Mouse (Mus musculus): Measurements from ENCODE around the gene Rab15. TPM values are rescaled to one million over a fixed set of nuclear protein-coding genes. Genes with fewer than 3 reads are reported as not detected.

Gene Rab15
- polyA plus RNA-seq, 1 experiment, result 0.13 TPM

- H3K36me3 ChIP-seq (ENCODE audit: control insufficient read depth, insufficient read depth), result no peaks in the 10 kb centered on the region
- no peak overlapping the region for H3K4me2 ChIP-seq (ENCODE audit: low read depth)
- H3K27me3 ChIP-seq (ENCODE audit: control insufficient read depth, insufficient read depth, insufficient read length), result peaks cover 6% of the 10 kb centered on the region
- no peaks in the 10 kb centered on the region for H3K79me2 ChIP-seq (ENCODE audit: control insufficient read depth, insufficient read depth)
- TF ChIP-seq POLR2A (IDR thresholded peaks at IDR 0.05; ENCODE audit: insufficient read length, low read depth) (no peak), USF1 (IDR thresholded peaks at IDR 0.05; ENCODE audit: low read depth) (no peak), MYOD1 (IDR thresholded peaks at IDR 0.05; ENCODE audit: control insufficient read depth in 1 of 3, insufficient read length in 2 of 3, low read depth in 2 of 3) (no peak), REST (IDR thresholded peaks at IDR 0.05; ENCODE audit: insufficient read depth, insufficient read length) (no peak), POLR2AphosphoS2 (IDR thresholded peaks at IDR 0.05; ENCODE audit: insufficient read length, low read depth) (no peak), MYOG (IDR thresholded peaks at IDR 0.05; ENCODE audit: control insufficient read depth in 1 of 3, insufficient read depth in 1 of 3, insufficient read length in 2 of 3, low read depth in 2 of 3) (no peak), SRF (IDR thresholded peaks at IDR 0.05; ENCODE audit: control insufficient read depth, insufficient read length, low read depth) (no peak), MAX (IDR thresholded peaks at IDR 0.05; ENCODE audit: low read depth) (no peak), TCF12 (IDR thresholded peaks at IDR 0.05; ENCODE audit: insufficient read depth, poor library complexity, severe bottlenecking) (no peak), E2F4 (IDR thresholded peaks at IDR 0.05; ENCODE audit: insufficient read depth) (no peak), CEBPB (IDR thresholded peaks at IDR 0.05; ENCODE audit: insufficient read depth, poor library complexity, severe bottlenecking) (no peak), TCF3 (IDR thresholded peaks at IDR 0.05; ENCODE audit: insufficient read length, low read depth) (no peak)
- no peak overlapping the region for H3K4me3 ChIP-seq
- no peak overlapping the region for H3ac ChIP-seq (ENCODE audit: control insufficient read depth, insufficient read length)
Observed at GRCm38 (mm10) chr12:76816720-76817119, 6.0 kb downstream of the Rab15 start.

DNA sequence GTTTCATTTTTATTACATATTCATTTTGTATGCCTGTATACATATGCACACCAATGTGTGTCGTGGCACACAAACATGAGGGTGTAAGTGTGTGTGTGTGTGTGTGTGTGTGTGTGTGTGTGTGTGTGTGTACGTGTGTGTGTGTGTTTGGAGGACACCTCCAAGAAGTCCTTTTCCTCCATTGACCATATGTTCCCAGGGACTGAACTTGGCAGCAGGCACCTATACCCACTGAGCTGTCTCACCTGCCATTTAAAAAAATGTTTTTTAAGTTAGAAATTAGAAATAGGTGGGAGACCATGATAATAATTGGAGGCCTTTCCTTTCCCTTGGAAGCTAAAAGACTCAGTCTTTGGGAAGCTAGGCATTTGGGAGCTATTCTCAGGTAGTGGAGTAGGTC is 8.6 kb downstream of the Rab15 start:
- no peaks in the 10 kb centered on the region for H3K79me2 ChIP-seq (ENCODE audit: control insufficient read depth, insufficient read depth)
- no peak for TF ChIP-seq MYOD1 (IDR thresholded peaks at IDR 0.05; ENCODE audit: control insufficient read depth in 1 of 3, insufficient read length in 2 of 3, low read depth in 2 of 3)
- TF ChIP-seq POLR2A (IDR thresholded peaks at IDR 0.05; ENCODE audit: insufficient read length, low read depth), result no peak
- no peak for TF ChIP-seq CEBPB (IDR thresholded peaks at IDR 0.05; ENCODE audit: insufficient read depth, poor library complexity, severe bottlenecking)
- no peak for TF ChIP-seq POLR2AphosphoS2 (IDR thresholded peaks at IDR 0.05; ENCODE audit: insufficient read length, low read depth)
- TF ChIP-seq E2F4 (IDR thresholded peaks at IDR 0.05; ENCODE audit: insufficient read depth), result no peak
- no peak for TF ChIP-seq MAX (IDR thresholded peaks at IDR 0.05; ENCODE audit: low read depth)
- TF ChIP-seq MYOG (IDR thresholded peaks at IDR 0.05; ENCODE audit: control insufficient read depth in 1 of 3, insufficient read depth in 1 of 3, insufficient read length in 2 of 3, low read depth in 2 of 3), result no peak
- no peak for TF ChIP-seq REST (IDR thresholded peaks at IDR 0.05; ENCODE audit: insufficient read depth, insufficient read length)
- no peak for TF ChIP-seq USF1 (IDR thresholded peaks at IDR 0.05; ENCODE audit: low read depth)
- TF ChIP-seq TCF3 (IDR thresholded peaks at IDR 0.05; ENCODE audit: insufficient read length, low read depth), result no peak
- no peak for TF ChIP-seq TCF12 (IDR thresholded peaks at IDR 0.05; ENCODE audit: insufficient read depth, poor library complexity, severe bottlenecking)
- TF ChIP-seq SRF (IDR thresholded peaks at IDR 0.05; ENCODE audit: control insufficient read depth, insufficient read length, low read depth), result no peak
- peaks cover 11% of the 10 kb centered on the region for H3K27me3 ChIP-seq (ENCODE audit: control insufficient read depth, insufficient read depth, insufficient read length)
- no peak overlapping the region for H3K4me2 ChIP-seq (ENCODE audit: low read depth)
- no peak overlapping the region for H3ac ChIP-seq (ENCODE audit: control insufficient read depth, insufficient read length)
- no peaks in the 10 kb centered on the region for H3K36me3 ChIP-seq (ENCODE audit: control insufficient read depth, insufficient read depth)
- no peak overlapping the region for H3K4me3 ChIP-seq

- H3K36me3 ChIP-seq (ENCODE audit: control insufficient read depth, insufficient read depth), result no peaks in the 10 kb centered on the region
- no peaks in the 10 kb centered on the region for H3K79me2 ChIP-seq (ENCODE audit: control insufficient read depth, insufficient read depth)
- no peak for TF ChIP-seq MYOG (IDR thresholded peaks at IDR 0.05; ENCODE audit: control insufficient read depth in 1 of 3, insufficient read depth in 1 of 3, insufficient read length in 2 of 3, low read depth in 2 of 3)
- TF ChIP-seq TCF12 (IDR thresholded peaks at IDR 0.05; ENCODE audit: insufficient read depth, poor library complexity, severe bottlenecking), result no peak
- no peak for TF ChIP-seq USF1 (IDR thresholded peaks at IDR 0.05; ENCODE audit: low read depth)
- no peak for TF ChIP-seq POLR2AphosphoS2 (IDR thresholded peaks at IDR 0.05; ENCODE audit: insufficient read length, low read depth)
- no peak for TF ChIP-seq TCF3 (IDR thresholded peaks at IDR 0.05; ENCODE audit: insufficient read length, low read depth)
- no peak for TF ChIP-seq REST (IDR thresholded peaks at IDR 0.05; ENCODE audit: insufficient read depth, insufficient read length)
- no peak for TF ChIP-seq POLR2A (IDR thresholded peaks at IDR 0.05; ENCODE audit: insufficient read length, low read depth)
- TF ChIP-seq SRF (IDR thresholded peaks at IDR 0.05; ENCODE audit: control insufficient read depth, insufficient read length, low read depth), result no peak
- TF ChIP-seq E2F4 (IDR thresholded peaks at IDR 0.05; ENCODE audit: insufficient read depth), result no peak
- no peak overlapping the region for H3ac ChIP-seq (ENCODE audit: control insufficient read depth, insufficient read length)
- H3K4me2 ChIP-seq (ENCODE audit: low read depth), result no peak overlapping the region
- H3K27me3 ChIP-seq (ENCODE audit: control insufficient read depth, insufficient read depth, insufficient read length), result peaks cover 11% of the 10 kb centered on the region
- H3K4me3 ChIP-seq, result no peak overlapping the region
Observed at GRCm38 (mm10) chr12:76813543-76813942, 9.2 kb downstream of the Rab15 start.

DNA sequence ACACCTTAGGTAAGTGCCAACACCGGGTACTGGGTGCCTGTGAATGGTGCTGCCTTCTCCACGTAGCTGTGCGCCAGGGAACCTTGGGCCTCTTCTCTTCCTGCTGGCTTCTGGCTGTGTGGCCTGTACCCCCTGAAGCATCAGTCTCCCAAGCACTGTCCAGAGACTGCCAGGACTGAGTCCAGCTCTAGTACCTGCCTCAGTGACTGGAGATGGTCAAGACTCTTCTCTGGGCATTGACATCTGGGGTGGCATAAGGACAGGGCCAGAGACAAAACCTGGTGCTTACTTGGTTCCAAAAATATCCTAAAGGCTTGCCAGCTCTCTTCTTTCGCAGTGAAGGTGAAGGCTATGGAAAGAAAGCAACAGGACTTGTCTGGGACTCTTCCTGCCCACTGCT is 11.7 kb downstream of the Rab15 start:
- H3K36me3 ChIP-seq (ENCODE audit: control insufficient read depth, insufficient read depth), result no peaks in the 10 kb centered on the region
- H3K4me3 ChIP-seq, result no peak overlapping the region
- no peak overlapping the region for H3K4me2 ChIP-seq (ENCODE audit: low read depth)
- TF ChIP-seq REST (IDR thresholded peaks at IDR 0.05; ENCODE audit: insufficient read depth, insufficient read length) (no peak), E2F4 (IDR thresholded peaks at IDR 0.05; ENCODE audit: insufficient read depth) (no peak), SRF (IDR thresholded peaks at IDR 0.05; ENCODE audit: control insufficient read depth, insufficient read length, low read depth) (no peak), POLR2A (IDR thresholded peaks at IDR 0.05; ENCODE audit: insufficient read length, low read depth) (no peak), MYOD1 (IDR thresholded peaks at IDR 0.05; ENCODE audit: control insufficient read depth in 1 of 3, insufficient read length in 2 of 3, low read depth in 2 of 3) (no peak), MAX (IDR thresholded peaks at IDR 0.05; ENCODE audit: low read depth) (no peak), TCF3 (IDR thresholded peaks at IDR 0.05; ENCODE audit: insufficient read length, low read depth) (no peak), TCF12 (IDR thresholded peaks at IDR 0.05; ENCODE audit: insufficient read depth, poor library complexity, severe bottlenecking) (no peak), MYOG (IDR thresholded peaks at IDR 0.05; ENCODE audit: control insufficient read depth in 1 of 3, insufficient read depth in 1 of 3, insufficient read length in 2 of 3, low read depth in 2 of 3) (no peak)
- H3K27me3 ChIP-seq (ENCODE audit: control insufficient read depth, insufficient read depth, insufficient read length), result peaks cover 11% of the 10 kb centered on the region
- H3K79me2 ChIP-seq (ENCODE audit: control insufficient read depth, insufficient read depth), result no peaks in the 10 kb centered on the region
- H3ac ChIP-seq (ENCODE audit: control insufficient read depth, insufficient read length), result no peak overlapping the region

All from myocyte (in vitro differentiated cells).